Mouse (Mus musculus) neural tube, embryonic 13.5 days (tissue): ENCODE results near the gene Zfp653. TPM values are rescaled to one million over a fixed set of nuclear protein-coding genes. Genes with fewer than 3 reads are reported as not detected.
A peak's percentile ranks its signal among the peaks of the same experiment; 100 is the strongest.

ENCODE experiments used
- ATAC-seq: fragments of 200-750 bp; cut with Nextera tagmentation; 2 replicates; pipeline ENCODE4 v1.8.0; 2017; ENCODE audit warnings: low read depth, mild to moderate bottlenecking, moderate TSS enrichment, moderate library complexity
- H3K27ac ChIP-seq: fragments of 300-500 bp; sonication (generic); replicated peaks from 2 replicates; pipeline ENCODE4 v1.5.1; 2015; ENCODE audit warnings: moderate library complexity, mild to moderate bottlenecking, inconsistent platforms
- H3K27me3 ChIP-seq: fragments of 300-500 bp; sonication (generic); 2 replicates; pipeline ENCODE4 v1.6.1; 2015; ENCODE audit warnings: mild to moderate bottlenecking, inconsistent platforms
- H3K36me3 ChIP-seq: fragments of 300-500 bp; sonication (generic); 2 replicates; pipeline ENCODE4 v1.6.1; 2015; ENCODE audit warnings: mild to moderate bottlenecking, inconsistent platforms
- H3K4me1 ChIP-seq: fragments of 300-500 bp; sonication (generic); replicated peaks from 2 replicates; pipeline ENCODE4 v1.6.1; 2015; ENCODE audit warnings: inconsistent platforms
- H3K4me2 ChIP-seq: fragments of 300-500 bp; sonication (generic); 2 replicates; pipeline ENCODE4 v1.6.1; 2015; ENCODE audit warnings: inconsistent platforms, mild to moderate bottlenecking, moderate library complexity
- H3K4me3 ChIP-seq: fragments of 300-500 bp; sonication (generic); 2 replicates; pipeline ENCODE4 v1.5.1; 2015; ENCODE audit warnings: mild to moderate bottlenecking, inconsistent platforms
- H3K9ac ChIP-seq: fragments of 300-500 bp; sonication (generic); 2 replicates; pipeline ENCODE4 v1.6.1; 2015; ENCODE audit warnings: moderate library complexity, mild to moderate bottlenecking, inconsistent platforms
- H3K9me3 ChIP-seq: fragments of 300-500 bp; sonication (generic); 2 replicates; pipeline ENCODE4 v1.6.1; 2016; ENCODE audit warnings: inconsistent platforms
- WGBS: fragments of 180-500 bp; shearing (Covaris S2); methylation state at CpG from one replicate; pipeline ENCODE4 v1.1.7; 2015; 5-methylcytosine and 5-hydroxymethylcytosine counted together
- polyA plus RNA-seq: library from polyadenylated mRNA; unstranded; fragments of >200 nt; fragmentation: Nextera tagmentation; extraction: Ambion mirVana; gene quantifications from 2 replicates; pipeline ENCODE4 v1.2.1, GENCODE M21; 2015

Gene Zfp653
- polyA plus RNA-seq, 1 experiment from 2014 or later = 16.5 TPM

GRCm38 (mm10) chr9:22050351-22050889 is 20.8 kb downstream of the Zfp653 start:
- H3K9me3 ChIP-seq = no peaks in the 10 kb centered on the region
- peak overlapping the region; percentile 99 for H3K9ac ChIP-seq
- H3K27me3 ChIP-seq = peaks cover 12% of the 10 kb centered on the region; the same call in 1 of the 2 replicates
- peak; percentile 46 for ATAC-seq
- H3K4me1 ChIP-seq = peaks cover 57% of the 10 kb centered on the region
- H3K4me3 ChIP-seq = peak overlapping the region; percentile 98
- H3K4me2 ChIP-seq = peak overlapping the region; percentile 87
- WGBS = under 1% methylated on average over 43 of the region's 43 CpGs
- peak overlapping the region; percentile 95 for H3K27ac ChIP-seq
- 0 out of 2 replicates have a peak, but pooled peaks cover 5% of the 10 kb centered on the region for H3K36me3 ChIP-seq

GRCm38 (mm10) chr9:22049721-22050270 is 21.4 kb downstream of the Zfp653 start:
- Histone ChIP-seq H3K9ac (peak overlapping the region; percentile 99), H3K27me3 (peaks cover 10% of the 10 kb centered on the region; the same call in 1 of the 2 replicates), H3K36me3 (0 out of 2 replicates have a peak, but pooled peaks cover 5% of the 10 kb centered on the region), H3K9me3 (no peaks in the 10 kb centered on the region), H3K4me3 (peak overlapping the region; percentile 98), H3K4me1 (peaks cover 58% of the 10 kb centered on the region), H3K4me2 (peak overlapping the region; percentile 87), H3K27ac (peak overlapping the region; percentile 95)
- ATAC-seq = no peak
- 21% methylated on average over 4 of the region's 4 CpGs for WGBS

DNA sequence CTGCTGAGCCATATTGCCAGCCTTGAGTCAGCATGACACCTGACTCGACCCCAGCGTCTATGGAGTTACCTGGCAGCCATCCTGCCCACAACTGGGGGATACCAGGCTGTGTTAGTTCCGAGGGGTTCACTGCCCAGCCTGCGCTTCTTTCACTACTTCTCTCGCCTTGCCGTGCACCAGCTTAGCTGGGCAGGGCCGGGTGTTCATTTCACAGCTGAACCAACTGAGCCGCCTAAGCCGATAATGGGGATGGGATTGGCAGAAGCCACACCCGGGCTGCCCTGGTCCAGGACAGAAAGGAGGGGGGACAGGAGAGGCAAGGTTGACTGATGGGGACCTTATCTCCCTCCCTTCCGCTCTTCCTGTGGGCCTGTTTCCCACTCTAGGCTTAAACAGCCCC is 21.9 kb downstream of the Zfp653 start:
- H3K4me1 ChIP-seq = peaks cover 58% of the 10 kb centered on the region
- ATAC-seq = no peak
- peaks cover 10% of the 10 kb centered on the region; the same call in 1 of the 2 replicates for H3K27me3 ChIP-seq
- peak overlapping the region; percentile 95 for H3K27ac ChIP-seq
- peak overlapping the region; percentile 98 for H3K4me3 ChIP-seq
- 0 out of 2 replicates have a peak, but pooled peaks cover 5% of the 10 kb centered on the region for H3K36me3 ChIP-seq
- WGBS = 68% methylated on average over 11 of the region's 11 CpGs
- H3K9ac ChIP-seq = peak overlapping the region; percentile 99
- no peaks in the 10 kb centered on the region for H3K9me3 ChIP-seq
- peak overlapping the region; percentile 87 for H3K4me2 ChIP-seq

- WGBS = 58% methylated on average over 9 of the region's 9 CpGs
- Histone ChIP-seq H3K4me3 (no peak overlapping the region), H3K4me2 (peak overlapping the region; percentile 87), H3K27me3 (no peaks in the 10 kb centered on the region), H3K4me1 (peaks cover 62% of the 10 kb centered on the region), H3K27ac (0 out of 2 replicates have a peak overlapping the region, but pooled peaks have one; percentile 13), H3K36me3 (0 out of 2 replicates have a peak, but pooled peaks cover 5% of the 10 kb centered on the region), H3K9ac (peak overlapping the region; percentile 99), H3K9me3 (no peaks in the 10 kb centered on the region)
- ATAC-seq = no peak
These were observed 23.8 kb downstream of the Zfp653 start for GRCm38 (mm10) chr9:22047329-22047728.

DNA sequence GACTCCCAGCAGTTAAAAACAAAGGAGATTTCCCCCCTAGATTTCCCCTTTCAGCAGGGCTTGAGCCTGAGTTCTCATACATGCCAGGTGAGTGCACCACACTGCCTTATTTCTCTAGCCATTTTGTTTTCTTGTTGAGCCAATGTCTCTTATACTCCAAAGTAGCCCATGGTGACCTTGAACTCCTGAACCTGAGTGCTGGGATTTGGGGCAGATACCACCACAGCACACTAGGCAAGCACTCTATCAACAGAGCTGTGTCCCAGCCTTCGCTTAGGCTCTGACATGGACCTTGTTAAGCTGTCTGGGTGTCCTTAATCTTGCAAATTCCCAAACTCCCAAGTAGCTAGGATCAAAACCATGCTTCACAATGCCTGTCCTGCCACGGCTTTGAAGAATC is 29.3 kb downstream of the Zfp653 start:
- Histone ChIP-seq H3K4me2 (no peak overlapping the region), H3K9me3 (no peaks in the 10 kb centered on the region), H3K4me3 (no peak overlapping the region), H3K9ac (no peak overlapping the region), H3K27ac (no peak overlapping the region), H3K36me3 (peaks cover 6% of the 10 kb centered on the region; the same call in 1 of the 2 replicates), H3K4me1 (peaks cover 27% of the 10 kb centered on the region), H3K27me3 (no peaks in the 10 kb centered on the region)
- WGBS = 59% methylated on average over 2 of the region's 2 CpGs
- no peak for ATAC-seq

DNA sequence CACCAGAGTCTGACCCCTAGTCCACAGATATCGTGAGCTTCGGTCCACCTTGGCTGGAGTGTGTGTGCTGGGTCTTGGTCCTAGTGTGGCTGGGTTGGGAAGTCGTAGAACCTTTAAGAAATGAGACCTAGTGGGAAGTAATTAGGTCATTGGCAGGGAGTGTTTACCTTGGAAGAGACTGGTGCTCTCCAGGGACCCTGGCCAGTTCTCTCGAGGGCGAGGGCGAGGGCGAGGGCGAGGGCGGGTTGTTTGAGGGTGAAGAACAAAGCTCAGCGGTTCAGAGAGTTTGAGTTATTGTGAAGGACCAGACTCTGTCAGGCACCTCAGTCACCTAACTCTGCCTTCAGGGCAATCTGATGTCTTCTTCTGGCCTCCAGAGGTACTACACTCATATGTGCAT is 33.4 kb downstream of the Zfp653 start:
- WGBS = 79% methylated on average over 10 of the region's 10 CpGs
- H3K27ac ChIP-seq = no peak overlapping the region
- H3K27me3 ChIP-seq = no peaks in the 10 kb centered on the region
- no peak overlapping the region for H3K9ac ChIP-seq
- H3K4me2 ChIP-seq = no peak overlapping the region
- no peak for ATAC-seq
- no peaks in the 10 kb centered on the region for H3K9me3 ChIP-seq
- H3K4me3 ChIP-seq = no peak overlapping the region
- H3K4me1 ChIP-seq = peaks cover 41% of the 10 kb centered on the region
- peaks cover 45% of the 10 kb centered on the region for H3K36me3 ChIP-seq

DNA sequence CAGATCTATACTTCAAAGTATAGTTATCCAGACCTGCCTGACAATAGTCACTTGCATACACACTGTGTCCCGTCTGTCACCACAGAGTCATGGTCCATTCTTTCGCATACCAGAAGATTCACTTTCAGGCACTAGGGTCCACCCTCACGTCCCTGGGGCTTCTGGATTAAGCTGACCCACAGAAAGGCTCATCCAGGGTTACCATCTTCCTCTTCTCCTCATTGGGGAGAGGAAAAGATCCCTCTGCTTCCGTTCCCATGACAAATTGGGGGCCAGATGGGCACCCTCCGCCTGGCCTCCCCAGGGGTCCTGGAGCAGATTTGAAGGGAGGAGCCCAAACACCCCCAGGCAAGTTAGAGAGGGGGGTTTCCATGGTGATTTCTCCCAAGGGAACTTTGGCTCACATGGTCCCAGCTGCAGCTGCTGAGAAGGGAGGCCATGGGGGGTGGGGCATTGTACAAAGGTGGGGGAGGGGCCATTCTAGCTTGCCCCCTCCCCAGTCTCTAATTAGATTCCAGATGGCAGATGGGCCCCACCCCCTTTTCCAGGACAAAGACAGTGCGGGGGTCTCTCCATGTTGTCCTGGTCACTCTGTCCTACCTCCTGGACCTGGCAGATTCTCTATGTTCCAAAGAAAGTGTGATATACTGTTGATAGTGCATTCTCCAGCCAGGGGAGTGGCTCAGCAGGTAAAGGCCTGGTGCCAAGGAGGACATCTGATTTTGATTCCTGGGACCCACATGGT is 35.7 kb downstream of the Zfp653 start:
- no peak overlapping the region for H3K9ac ChIP-seq
- no peak overlapping the region for H3K4me3 ChIP-seq
- ATAC-seq = peak; percentile 59
- H3K4me1 ChIP-seq = peaks cover 29% of the 10 kb centered on the region
- H3K36me3 ChIP-seq = peaks cover 66% of the 10 kb centered on the region
- WGBS = 22% methylated on average over 6 of the region's 6 CpGs
- H3K27me3 ChIP-seq = no peaks in the 10 kb centered on the region
- peak overlapping the region; percentile 75 for H3K27ac ChIP-seq
- no peaks in the 10 kb centered on the region for H3K9me3 ChIP-seq
- no peak overlapping the region for H3K4me2 ChIP-seq

GRCm38 (mm10) chr9:22030386-22030785 is 40.8 kb downstream of the Zfp653 start:
- Histone ChIP-seq H3K27me3 (no peaks in the 10 kb centered on the region), H3K9me3 (no peaks in the 10 kb centered on the region), H3K27ac (no peak overlapping the region), H3K4me2 (no peak overlapping the region), H3K4me1 (peaks cover 37% of the 10 kb centered on the region), H3K4me3 (no peak overlapping the region), H3K9ac (no peak overlapping the region), H3K36me3 (peaks cover 93% of the 10 kb centered on the region)
- ATAC-seq = no peak
- WGBS = 95% methylated on average over 9 of the region's 9 CpGs

DNA sequence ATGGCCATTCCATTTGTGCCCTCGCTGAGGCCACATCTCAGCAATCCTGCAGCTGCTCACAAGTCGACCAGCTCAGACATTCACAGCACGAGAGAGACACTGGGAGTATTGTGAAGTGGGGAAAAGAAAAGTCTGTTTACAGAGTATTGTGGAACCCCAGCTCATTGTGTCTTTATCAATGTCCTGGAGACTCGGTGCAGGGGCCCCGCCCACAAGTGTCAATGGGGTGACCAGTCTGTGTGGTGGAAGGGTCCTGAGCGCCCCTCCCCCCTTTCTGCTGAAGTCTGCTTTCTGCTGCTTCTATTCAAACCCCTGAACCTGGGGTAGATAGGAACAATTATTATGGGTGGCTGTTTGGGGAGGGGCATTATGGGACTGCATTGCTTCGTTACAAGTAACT is 42.7 kb downstream of the Zfp653 start:
- H3K4me1 ChIP-seq = peaks cover 22% of the 10 kb centered on the region
- 19% methylated on average over 7 of the region's 7 CpGs for WGBS
- H3K4me3 ChIP-seq = no peak overlapping the region
- peaks cover 93% of the 10 kb centered on the region for H3K36me3 ChIP-seq
- ATAC-seq = no peak
- 0 out of 2 replicates have a peak overlapping the region, but pooled peaks have one; percentile 13 for H3K27ac ChIP-seq
- H3K9ac ChIP-seq = no peak overlapping the region
- H3K4me2 ChIP-seq = no peak overlapping the region
- H3K27me3 ChIP-seq = no peaks in the 10 kb centered on the region
- H3K9me3 ChIP-seq = no peaks in the 10 kb centered on the region

DNA sequence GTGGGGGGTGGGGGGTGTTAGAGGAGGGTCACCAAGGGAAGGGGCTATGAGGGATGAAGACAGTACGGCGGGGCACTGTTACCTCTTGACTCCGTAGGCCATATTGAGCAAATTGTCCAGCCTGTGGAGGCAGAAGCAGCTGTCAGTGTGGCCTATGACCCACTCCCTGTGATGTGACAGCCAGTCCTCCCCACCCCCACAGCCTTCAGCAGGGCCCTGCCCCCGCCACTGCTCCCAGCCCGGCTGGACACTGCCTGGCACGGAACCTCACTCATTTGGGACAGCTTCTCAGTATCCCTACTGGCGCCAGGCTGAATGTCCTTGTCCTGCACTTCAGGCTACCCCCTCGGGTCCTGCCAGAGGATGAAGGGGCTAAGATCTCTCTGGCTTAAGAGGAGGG is 46.6 kb downstream of the Zfp653 start:
- Histone ChIP-seq H3K9me3 (no peaks in the 10 kb centered on the region), H3K4me2 (no peak overlapping the region), H3K9ac (no peak overlapping the region), H3K27me3 (no peaks in the 10 kb centered on the region), H3K36me3 (peaks cover 77% of the 10 kb centered on the region), H3K27ac (no peak overlapping the region), H3K4me1 (peaks cover 18% of the 10 kb centered on the region), H3K4me3 (no peak overlapping the region)
- no peak for ATAC-seq
- WGBS = 42% methylated on average over 8 of the region's 8 CpGs

DNA sequence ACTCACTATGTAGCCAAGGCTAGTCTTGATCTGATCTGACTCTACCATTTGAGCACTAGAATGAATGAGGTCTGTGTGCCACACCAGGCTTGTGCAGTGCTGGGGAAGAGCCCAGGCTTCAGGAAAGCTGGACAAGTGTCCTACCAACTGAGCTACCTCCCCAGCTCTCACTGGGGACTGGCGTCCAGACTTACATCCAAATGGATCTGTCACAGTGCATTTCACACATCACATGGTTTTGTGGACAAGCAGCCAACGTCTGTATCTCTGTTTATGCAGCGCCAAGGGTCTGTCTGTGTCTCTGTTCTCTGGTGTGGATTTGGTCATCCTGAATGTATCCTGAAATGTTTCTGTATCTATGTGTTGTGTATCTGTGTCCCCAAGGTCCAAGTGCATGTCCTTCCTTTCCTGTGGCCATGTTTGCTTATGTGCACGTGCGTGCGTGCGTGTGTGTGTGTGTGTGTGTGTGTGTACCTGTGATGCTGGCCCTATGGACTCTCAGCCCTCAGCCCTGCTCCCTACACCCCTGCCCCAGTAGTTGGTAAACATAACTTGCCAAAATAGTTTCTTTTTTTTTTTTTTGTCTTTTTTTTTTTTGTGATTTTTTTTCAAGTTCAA is 53.9 kb downstream of the Zfp653 start:
- Histone ChIP-seq H3K4me2 (no peak overlapping the region), H3K4me3 (no peak overlapping the region), H3K9me3 (no peaks in the 10 kb centered on the region), H3K4me1 (peaks cover 6% of the 10 kb centered on the region; the same call in 1 of the 2 replicates), H3K27ac (no peak overlapping the region), H3K9ac (no peak overlapping the region), H3K36me3 (peaks cover 72% of the 10 kb centered on the region), H3K27me3 (no peaks in the 10 kb centered on the region)
- WGBS = 74% methylated on average over 7 of the region's 7 CpGs
- no peak for ATAC-seq

DNA sequence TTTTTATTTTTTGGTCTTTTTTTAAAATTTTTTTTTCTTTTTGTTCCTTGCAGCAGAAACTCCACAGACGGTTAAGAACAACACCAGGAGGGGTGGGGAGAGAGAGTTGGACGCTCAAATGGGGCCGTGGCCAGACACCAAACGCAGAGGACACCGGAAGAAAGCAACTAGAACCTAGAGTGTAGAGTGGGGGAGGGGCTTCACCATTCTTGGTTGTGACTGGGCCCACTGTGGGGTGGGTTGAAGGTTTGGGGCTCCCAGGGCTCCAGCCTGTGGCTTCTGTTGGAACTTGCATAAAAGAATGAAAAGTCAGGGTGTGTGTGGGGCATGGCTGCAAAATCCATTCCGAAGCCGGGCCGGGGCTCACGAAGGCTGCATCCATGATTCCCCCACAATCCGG is 54.9 kb downstream of the Zfp653 start:
- 0 out of 2 replicates have a peak overlapping the region, but pooled peaks have one; percentile 28 for H3K27ac ChIP-seq
- peaks cover 81% of the 10 kb centered on the region for H3K36me3 ChIP-seq
- H3K27me3 ChIP-seq = no peaks in the 10 kb centered on the region
- ATAC-seq = no peak
- H3K4me3 ChIP-seq = no peak overlapping the region
- WGBS = 69% methylated on average over 10 of the region's 10 CpGs
- H3K9ac ChIP-seq = no peak overlapping the region
- peaks cover 6% of the 10 kb centered on the region; the same call in 1 of the 2 replicates for H3K4me1 ChIP-seq
- H3K9me3 ChIP-seq = no peaks in the 10 kb centered on the region
- H3K4me2 ChIP-seq = no peak overlapping the region
